Mouse (Mus musculus) T-helper 17 cell (primary cell): ENCODE results near the gene Vmn2r56.

Experiments used
- in situ Hi-C, 2 experiments: fragments of 300-600 bp; cut with MboI, MseI; formaldehyde crosslinking; loops; 1 replicate in 1 of 2; 2 replicates in 1 of 2; pipeline ENCODE4 v1.15.1; 2025; ENCODE audit warnings: high pct_unique_total_duplicates in 2 of 2

The Vmn2r56 gene

DNA sequence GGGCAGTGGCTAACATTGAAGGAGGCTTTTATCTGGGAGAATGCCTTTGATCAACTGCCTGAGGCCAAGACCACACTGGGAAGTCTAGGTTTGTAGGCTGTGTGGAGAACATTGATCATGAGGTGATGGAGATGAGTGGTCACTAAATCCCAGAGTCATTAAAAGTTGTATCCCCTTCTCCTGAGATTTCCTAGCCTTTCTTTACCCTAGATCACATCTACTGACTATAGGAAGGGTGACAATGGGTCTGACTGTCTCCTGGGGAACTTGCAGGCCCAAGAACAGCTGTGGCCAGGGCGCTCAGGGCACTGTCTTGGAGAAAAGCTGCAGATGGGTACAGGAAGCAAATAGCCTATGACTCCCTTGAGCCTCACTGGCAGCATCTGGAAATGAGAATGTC is at the start of gene Vmn2r56:
Gene Vmn2r56, minus strand, starts transcription at position 101 of the 400 bp plus-strand sequence.
- in situ Hi-C loops, result loop anchor here in 1 of 2 experiments (5.0 kb wide), 1 partner anchor 418 kb away; no protein-coding TSS in a partner anchor

DNA sequence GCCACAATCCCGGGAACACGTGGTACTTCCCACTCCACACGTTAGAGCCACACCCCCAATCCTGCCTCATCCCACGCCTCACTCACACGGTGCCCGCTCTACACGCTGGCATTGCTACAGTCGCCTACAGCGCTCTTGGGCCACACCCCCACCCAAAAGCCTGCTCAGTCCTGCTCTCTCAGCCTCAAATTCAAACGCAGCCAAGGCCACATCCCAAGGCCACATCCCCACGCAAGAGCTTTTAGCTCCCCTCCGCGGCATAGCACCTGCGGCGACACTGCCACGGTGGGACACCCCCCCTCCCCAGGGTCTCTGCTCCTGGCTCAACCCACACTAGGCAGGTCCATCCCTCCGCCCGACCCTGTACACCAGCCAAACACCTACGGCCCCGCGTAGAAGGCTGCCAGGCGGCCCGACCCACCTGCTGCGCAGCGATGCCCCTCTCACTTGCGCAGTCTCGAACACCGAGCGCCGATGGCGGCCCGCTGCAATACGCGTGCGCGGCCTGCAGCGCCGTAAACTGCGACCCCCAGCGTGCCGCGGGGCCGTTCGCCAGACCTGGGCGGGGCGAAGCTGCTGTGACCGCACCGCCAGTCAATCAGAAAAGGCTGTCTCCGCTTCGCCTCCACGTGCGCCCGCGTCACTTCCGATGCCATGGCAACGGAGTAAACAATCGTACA is 45.5 kb upstream of the Vmn2r56 start:
- in situ Hi-C loops, result no loop called here

DNA sequence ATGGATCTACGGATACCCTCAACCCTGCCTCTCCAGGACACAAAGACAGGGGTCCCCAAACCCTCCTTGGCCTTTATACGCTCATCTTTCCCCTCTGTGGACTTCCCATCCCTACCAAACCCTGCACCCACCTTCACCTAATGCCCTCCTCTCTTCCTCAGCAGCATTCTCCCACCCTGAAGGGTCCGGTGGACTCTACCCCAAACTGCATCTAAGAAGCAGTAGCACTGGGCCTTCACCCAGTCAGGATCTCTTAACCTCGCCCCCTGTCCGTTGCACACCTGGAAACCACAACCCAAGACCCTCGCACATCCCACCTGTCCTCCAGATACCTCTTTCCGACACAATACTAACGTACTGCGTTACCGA is 45.0 kb upstream of the Vmn2r56 start:
- in situ Hi-C loops, result loop anchor here in 1 of 2 experiments (5.0 kb wide), 1 partner anchor 297 kb away; no protein-coding TSS in a partner anchor

GRCm38 (mm10) chr7:12779141-12779540 is 44.3 kb upstream of the Vmn2r56 start:
- in situ Hi-C loops, result loop anchor here in 1 of 2 experiments (5.0 kb wide), 1 partner anchor 297 kb away; no protein-coding TSS in a partner anchor

- in situ Hi-C loops, result loop anchor here in 1 of 2 experiments (5.0 kb wide), 1 partner anchor 292 kb away; no protein-coding TSS in a partner anchor
Measured at GRCm38 (mm10) chr7:12774606-12775005, 39.8 kb upstream of the Vmn2r56 start.

DNA sequence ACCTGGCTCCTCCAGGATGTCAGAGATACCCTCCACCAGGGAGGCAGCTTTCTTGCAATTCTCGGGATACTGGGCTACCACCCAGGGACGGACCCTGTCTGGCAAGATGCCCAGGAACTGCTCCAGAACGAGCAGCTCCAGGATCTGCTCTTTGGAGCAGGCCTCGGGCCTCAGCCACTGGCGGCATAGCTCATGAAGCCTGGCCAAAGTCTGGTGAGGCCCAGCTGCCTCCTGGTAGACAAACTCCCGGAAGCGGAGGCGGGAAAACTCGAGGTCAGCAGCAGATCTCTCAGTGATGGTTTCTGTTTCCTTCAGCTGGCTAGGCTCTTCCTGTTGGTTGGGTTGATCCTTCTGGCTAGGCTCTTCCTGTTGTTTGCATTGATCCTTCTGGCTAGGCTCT is 39.3 kb upstream of the Vmn2r56 start:
- in situ Hi-C loops, result no loop called here

DNA sequence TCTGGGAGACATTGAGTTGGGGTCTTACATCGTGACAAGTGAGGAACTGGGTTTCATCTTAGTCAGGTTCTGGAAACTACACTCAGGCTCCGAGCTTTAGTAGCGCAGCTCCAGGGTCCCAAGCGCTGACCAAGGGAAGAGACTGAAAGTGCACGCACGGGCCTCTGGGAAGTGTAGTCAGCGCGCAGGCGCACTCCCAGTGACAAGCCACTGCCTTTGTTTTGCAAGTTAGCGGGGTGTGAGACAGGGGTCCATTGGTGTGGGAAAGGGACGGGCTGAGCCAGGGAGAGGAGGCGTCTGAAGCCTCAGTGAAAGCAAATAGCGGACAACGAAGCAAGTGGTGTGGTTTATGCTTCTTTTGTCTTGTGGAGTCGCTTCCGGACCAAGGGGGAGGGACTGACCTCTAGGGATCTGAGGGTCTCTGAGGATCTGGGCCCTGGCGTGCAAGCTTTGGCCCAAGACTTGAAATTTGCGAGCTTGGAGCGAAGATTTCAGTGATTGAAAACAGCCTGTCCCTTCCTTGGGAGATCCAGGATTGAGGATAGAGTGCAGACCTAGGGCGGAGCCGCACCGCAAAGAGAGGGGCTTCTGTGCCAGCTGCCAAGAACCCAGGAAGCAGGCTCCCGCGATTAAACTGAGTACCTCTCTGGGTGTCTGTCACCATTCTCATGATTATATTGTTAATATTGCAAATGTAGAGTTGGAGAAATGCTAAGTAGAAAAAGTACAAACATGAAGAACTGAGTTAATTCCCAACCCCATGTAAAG is 14.8 kb upstream of the Vmn2r56 start:
- in situ Hi-C loops, result loop anchor here in 1 of 2 experiments (5.0 kb wide), 1 partner anchor 728 kb away; no protein-coding TSS in a partner anchor

DNA sequence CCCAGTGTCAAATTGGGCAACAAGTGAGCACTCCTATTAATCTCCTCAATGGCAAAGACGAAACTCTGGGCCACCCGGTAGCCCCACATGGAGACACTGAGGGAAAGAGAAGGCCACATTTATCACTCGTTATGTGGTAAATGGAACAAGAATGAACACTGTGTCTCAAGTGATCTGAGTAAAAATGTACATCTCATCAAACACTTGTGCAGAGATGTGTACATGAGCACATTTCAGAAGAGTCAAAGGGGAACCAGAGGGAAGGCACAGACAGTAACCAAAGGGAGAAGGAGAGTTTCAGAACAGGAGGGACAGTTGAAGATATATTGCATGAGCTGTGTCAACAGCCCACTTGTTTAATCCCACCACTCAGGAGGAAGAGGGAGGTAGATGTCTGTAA is 49.9 kb downstream of the Vmn2r56 start, which contains the start of gene Vmn2r55:
Gene Vmn2r55, minus strand, starts transcription at position 101 of the 400 bp plus-strand sequence.
- in situ Hi-C loops, result loop anchor here (5.0 kb wide), 2 partner anchors 43 to 48 kb away; partner anchors contain the start of gene Vmn2r54 (in 1 of the 2)

DNA sequence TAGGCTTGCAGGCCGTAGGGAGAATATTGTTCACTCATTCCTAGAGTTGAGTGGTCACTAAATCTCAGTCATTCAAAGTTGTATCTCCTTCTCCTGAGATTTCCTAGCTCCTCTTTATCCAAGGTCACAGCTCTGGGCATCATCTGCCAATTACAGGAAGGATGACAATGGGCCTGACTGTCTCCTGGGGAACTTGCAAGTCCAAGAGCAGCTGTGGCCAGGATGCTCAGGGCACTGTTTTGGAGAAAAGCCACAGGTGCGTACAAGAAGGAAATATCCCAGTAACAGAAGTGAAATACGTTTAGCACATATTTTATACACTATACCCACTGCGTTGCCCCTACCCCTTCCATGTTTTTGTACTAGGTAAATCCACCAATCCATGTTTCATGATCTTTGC is 94.6 kb downstream of the Vmn2r56 start, which contains the start of gene Vmn2r54:
Gene Vmn2r54, minus strand, starts transcription at position 101 of the 400 bp plus-strand sequence.
- in situ Hi-C loops, result loop anchor here in 1 of 2 experiments (5.0 kb wide), 1 partner anchor 47 kb away; the partner anchor contains the start of gene Vmn2r55
